Mouse (Mus musculus): ENCODE results near the gene Ski. TPM values are rescaled to one million over a fixed set of nuclear protein-coding genes. Genes with fewer than 3 reads are reported as not detected.

The Ski gene
- polyA plus RNA-seq, 1 experiment from 2014 or later: 14.5 TPM

GRCm38 (mm10) chr4:155129132-155129917 is 93.1 kb downstream of the Ski start:
- no peak for ATAC-seq (ENCODE audit: low FRiP score, low TSS enrichment)
- 0 out of 2 replicates have a peak overlapping the region, but pooled peaks have one; percentile 24 for H3K9ac ChIP-seq (replicated peaks; ENCODE audit: low read length)
- no peaks in the 10 kb centered on the region for H3K36me3 ChIP-seq (ENCODE audit: insufficient read depth, low read length)
- H3K27me3 ChIP-seq (ENCODE audit: insufficient read depth, low read length): no peaks in the 10 kb centered on the region
- 91% methylated on average over 10 of the region's 10 CpGs for WGBS
- H3K4me3 ChIP-seq (ENCODE audit: low read length): no peak overlapping the region
- no peak overlapping the region for H3K27ac ChIP-seq (ENCODE audit: low read length)
- H3K9me3 ChIP-seq (ENCODE audit: low read length): no peaks in the 10 kb centered on the region
- no peak overlapping the region for H3K4me2 ChIP-seq (replicated peaks; ENCODE audit: low read depth, low read length)
- H3K4me1 ChIP-seq (ENCODE audit: insufficient read depth, low read length): peaks cover 31% of the 10 kb centered on the region

GRCm38 (mm10) chr4:155128411-155128810 is 94.0 kb downstream of the Ski start:
- Histone ChIP-seq H3K27ac (ENCODE audit: low read length) (no peak overlapping the region), H3K9ac (replicated peaks; ENCODE audit: low read length) (no peak overlapping the region), H3K27me3 (ENCODE audit: insufficient read depth, low read length) (no peaks in the 10 kb centered on the region), H3K36me3 (ENCODE audit: insufficient read depth, low read length) (no peaks in the 10 kb centered on the region), H3K9me3 (ENCODE audit: low read length) (peaks cover 2% of the 10 kb centered on the region; the same call in 1 of the 2 replicates), H3K4me1 (ENCODE audit: insufficient read depth, low read length) (peaks cover 26% of the 10 kb centered on the region), H3K4me2 (replicated peaks; ENCODE audit: low read depth, low read length) (no peak overlapping the region), H3K4me3 (ENCODE audit: low read length) (no peak overlapping the region)
- WGBS: 86% methylated on average over 15 of the region's 15 CpGs
- no peak for ATAC-seq (ENCODE audit: low FRiP score, low TSS enrichment)

- Histone ChIP-seq H3K27ac (ENCODE audit: low read length) (no peak overlapping the region), H3K4me2 (replicated peaks; ENCODE audit: low read depth, low read length) (no peak overlapping the region), H3K4me1 (ENCODE audit: insufficient read depth, low read length) (peaks cover 40% of the 10 kb centered on the region), H3K9ac (replicated peaks; ENCODE audit: low read length) (no peak overlapping the region), H3K9me3 (ENCODE audit: low read length) (peaks cover 3% of the 10 kb centered on the region; the same call in 1 of the 2 replicates), H3K4me3 (ENCODE audit: low read length) (no peak overlapping the region), H3K27me3 (ENCODE audit: insufficient read depth, low read length) (no peaks in the 10 kb centered on the region), H3K36me3 (ENCODE audit: insufficient read depth, low read length) (no peaks in the 10 kb centered on the region)
- no peak for ATAC-seq (ENCODE audit: low FRiP score, low TSS enrichment)
- WGBS: 64% methylated on average over 7 of the region's 7 CpGs
Measured at GRCm38 (mm10) chr4:155126602-155127372, 95.6 kb downstream of the Ski start.

GRCm38 (mm10) chr4:155126194-155126593 is 96.2 kb downstream of the Ski start:
- H3K9me3 ChIP-seq (ENCODE audit: low read length): peaks cover 3% of the 10 kb centered on the region; the same call in 1 of the 2 replicates
- no peaks in the 10 kb centered on the region for H3K27me3 ChIP-seq (ENCODE audit: insufficient read depth, low read length)
- no peaks in the 10 kb centered on the region for H3K36me3 ChIP-seq (ENCODE audit: insufficient read depth, low read length)
- no peak overlapping the region for H3K4me2 ChIP-seq (replicated peaks; ENCODE audit: low read depth, low read length)
- H3K27ac ChIP-seq (ENCODE audit: low read length): no peak overlapping the region
- peaks cover 40% of the 10 kb centered on the region for H3K4me1 ChIP-seq (ENCODE audit: insufficient read depth, low read length)
- WGBS: 82% methylated on average over 5 of the region's 5 CpGs
- H3K4me3 ChIP-seq (ENCODE audit: low read length): no peak overlapping the region
- no peak for ATAC-seq (ENCODE audit: low FRiP score, low TSS enrichment)
- H3K9ac ChIP-seq (replicated peaks; ENCODE audit: low read length): no peak overlapping the region

GRCm38 (mm10) chr4:155125310-155125709 is 97.1 kb downstream of the Ski start:
- Histone ChIP-seq H3K27ac (ENCODE audit: low read length) (no peak overlapping the region), H3K4me1 (ENCODE audit: insufficient read depth, low read length) (peaks cover 45% of the 10 kb centered on the region), H3K9ac (replicated peaks; ENCODE audit: low read length) (0 out of 2 replicates have a peak overlapping the region, but pooled peaks have one; percentile 4), H3K4me2 (replicated peaks; ENCODE audit: low read depth, low read length) (no peak overlapping the region), H3K27me3 (ENCODE audit: insufficient read depth, low read length) (no peaks in the 10 kb centered on the region), H3K36me3 (ENCODE audit: insufficient read depth, low read length) (no peaks in the 10 kb centered on the region), H3K4me3 (ENCODE audit: low read length) (no peak overlapping the region), H3K9me3 (ENCODE audit: low read length) (peaks cover 3% of the 10 kb centered on the region; the same call in 1 of the 2 replicates)
- WGBS: 56% methylated on average over 7 of the region's 7 CpGs
- ATAC-seq (ENCODE audit: low FRiP score, low TSS enrichment): no peak

- ATAC-seq (ENCODE audit: low FRiP score, low TSS enrichment): peak; percentile 36; the same call in 1 of the 2 replicates
- no peak overlapping the region for H3K4me3 ChIP-seq (ENCODE audit: low read length)
- H3K27ac ChIP-seq (ENCODE audit: low read length): peak overlapping the region; percentile 73
- H3K4me1 ChIP-seq (ENCODE audit: insufficient read depth, low read length): peaks cover 40% of the 10 kb centered on the region
- 44% methylated on average over 9 of the region's 9 CpGs for WGBS
- H3K36me3 ChIP-seq (ENCODE audit: insufficient read depth, low read length): no peaks in the 10 kb centered on the region
- H3K9me3 ChIP-seq (ENCODE audit: low read length): peaks cover 3% of the 10 kb centered on the region; the same call in 1 of the 2 replicates
- H3K27me3 ChIP-seq (ENCODE audit: insufficient read depth, low read length): no peaks in the 10 kb centered on the region
- H3K4me2 ChIP-seq (replicated peaks; ENCODE audit: low read depth, low read length): no peak overlapping the region
- no peak overlapping the region; the same call in 1 of the 2 replicates for H3K9ac ChIP-seq (replicated peaks; ENCODE audit: low read length)
Measured at GRCm38 (mm10) chr4:155123868-155124534, 98.4 kb downstream of the Ski start.

GRCm38 (mm10) chr4:155122444-155123040 is 99.8 kb downstream of the Ski start:
- no peaks in the 10 kb centered on the region for H3K36me3 ChIP-seq (ENCODE audit: insufficient read depth, low read length)
- peak overlapping the region; percentile 45 for H3K27ac ChIP-seq (ENCODE audit: low read length)
- H3K4me1 ChIP-seq (ENCODE audit: insufficient read depth, low read length): peaks cover 40% of the 10 kb centered on the region
- H3K9me3 ChIP-seq (ENCODE audit: low read length): peaks cover 3% of the 10 kb centered on the region; the same call in 1 of the 2 replicates
- H3K4me2 ChIP-seq (replicated peaks; ENCODE audit: low read depth, low read length): no peak overlapping the region
- no peak overlapping the region; the same call in 1 of the 2 replicates for H3K9ac ChIP-seq (replicated peaks; ENCODE audit: low read length)
- H3K27me3 ChIP-seq (ENCODE audit: insufficient read depth, low read length): no peaks in the 10 kb centered on the region
- WGBS: 21% methylated on average over 16 of the region's 16 CpGs
- ATAC-seq (ENCODE audit: low FRiP score, low TSS enrichment): peak; percentile 50
- H3K4me3 ChIP-seq (ENCODE audit: low read length): no peak overlapping the region

GRCm38 (mm10) chr4:155121915-155122443 is 100.4 kb downstream of the Ski start:
- no peaks in the 10 kb centered on the region for H3K36me3 ChIP-seq (ENCODE audit: insufficient read depth, low read length)
- no peak overlapping the region for H3K4me2 ChIP-seq (replicated peaks; ENCODE audit: low read depth, low read length)
- H3K9ac ChIP-seq (replicated peaks; ENCODE audit: low read length): no peak overlapping the region; the same call in 1 of the 2 replicates
- WGBS: 64% methylated on average over 6 of the region's 6 CpGs
- ATAC-seq (ENCODE audit: low FRiP score, low TSS enrichment): no peak
- no peaks in the 10 kb centered on the region for H3K27me3 ChIP-seq (ENCODE audit: insufficient read depth, low read length)
- no peak overlapping the region for H3K4me3 ChIP-seq (ENCODE audit: low read length)
- H3K27ac ChIP-seq (ENCODE audit: low read length): peak overlapping the region; percentile 45
- H3K9me3 ChIP-seq (ENCODE audit: low read length): peaks cover 3% of the 10 kb centered on the region; the same call in 1 of the 2 replicates
- peaks cover 39% of the 10 kb centered on the region for H3K4me1 ChIP-seq (ENCODE audit: insufficient read depth, low read length)

- H3K9me3 ChIP-seq (ENCODE audit: low read length): peaks cover 3% of the 10 kb centered on the region; the same call in 1 of the 2 replicates
- ATAC-seq (ENCODE audit: low FRiP score, low TSS enrichment): no peak
- no peaks in the 10 kb centered on the region for H3K36me3 ChIP-seq (ENCODE audit: insufficient read depth, low read length)
- H3K27me3 ChIP-seq (ENCODE audit: insufficient read depth, low read length): no peaks in the 10 kb centered on the region
- no peak overlapping the region for H3K4me2 ChIP-seq (replicated peaks; ENCODE audit: low read depth, low read length)
- 85% methylated on average over 6 of the region's 6 CpGs for WGBS
- no peak overlapping the region for H3K4me3 ChIP-seq (ENCODE audit: low read length)
- peaks cover 32% of the 10 kb centered on the region for H3K4me1 ChIP-seq (ENCODE audit: insufficient read depth, low read length)
- no peak overlapping the region for H3K9ac ChIP-seq (replicated peaks; ENCODE audit: low read length)
- peak overlapping the region; percentile 67 for H3K27ac ChIP-seq (ENCODE audit: low read length)
Measured at GRCm38 (mm10) chr4:155121222-155121621, 101.2 kb downstream of the Ski start.

Measured in kidney, embryonic 16.5 days (tissue).